In the genomic region with DNA sequence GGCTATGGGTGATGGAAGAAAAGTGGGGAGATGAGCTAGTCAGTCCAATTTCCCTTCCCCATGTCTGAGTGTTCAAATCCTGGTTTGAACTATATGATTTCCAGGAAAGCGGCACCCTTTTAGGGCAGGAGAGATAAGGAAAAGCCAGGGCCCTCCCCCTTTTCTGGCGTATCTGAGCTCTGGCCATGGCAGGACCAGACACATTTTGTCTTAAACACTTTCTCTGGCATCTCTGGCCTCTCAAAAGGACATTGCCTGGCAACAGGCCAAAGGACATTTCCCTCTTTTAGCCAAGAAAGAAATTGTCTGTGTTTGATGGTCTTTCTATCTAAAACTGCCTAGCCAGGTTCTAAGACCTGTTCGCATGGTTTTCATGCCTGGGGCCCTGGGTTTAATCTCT, we compare ENCODE assay signal across 29 mouse cellular contexts.
DNase-seq lines count a peak whose midpoint lies in the region; ATAC-seq and TF ChIP-seq lines count a peak whose summit lies in the region.
"Had no signal": no experiment of that assay in that cellular context is flagged by ENCODE, and none has a peak within 500 bp of the region (broad histone marks: within the 10 kb centered on the region; RNA-seq: fewer than 3 reads in every experiment).

No protein-coding gene starts in this region.

- no peaks in the 10 kb centered on the region for H3K9me3 ChIP-seq in lung, embryonic 14.5 days (ENCODE audit: low read depth, low read length)
- H3K9me3 ChIP-seq: embryonic facial prominence, embryonic 10.5 days; embryonic facial prominence, embryonic 15.5 days; forebrain, embryonic 13.5 days; hindbrain, embryonic 12.5 days; liver, embryonic 12.5 days; midbrain, embryonic 12.5 days; neural tube, embryonic 12.5 days had no signal

- intact Hi-C loops in heart, postnatal 36 days (cut with DNase I): no loop called here

- peak; percentile 89 for ATAC-seq in lung, embryonic 14.5 days (ENCODE audit: insufficient read depth)
- ATAC-seq: CD4-positive, CD25-positive, alpha-beta regulatory T cell, adult 4 months; forebrain, embryonic 13.5 days; intestine, embryonic 16.5 days; liver, embryonic 12.5 days; liver, postnatal 0 days had no signal

- H3K4me1 ChIP-seq in lung, embryonic 14.5 days (ENCODE audit: insufficient read depth): no peaks in the 10 kb centered on the region
- H3K4me1 ChIP-seq: embryonic facial prominence, embryonic 10.5 days; embryonic facial prominence, embryonic 15.5 days; forebrain, embryonic 13.5 days; hindbrain, embryonic 12.5 days; liver, embryonic 12.5 days; megakaryocyte, embryonic 14.5 days; midbrain, embryonic 12.5 days had no signal

- WGBS in lung, embryonic 14.5 days: 23% methylated on average over 3 of the region's 3 CpGs

- no peaks in the 10 kb centered on the region for H3K27me3 ChIP-seq in lung, embryonic 14.5 days (ENCODE audit: insufficient read depth, low read length)
- H3K27me3 ChIP-seq: embryonic facial prominence, embryonic 15.5 days; forebrain, embryonic 13.5 days; hindbrain, embryonic 12.5 days; liver, embryonic 12.5 days; megakaryocyte, embryonic 14.5 days; midbrain, embryonic 12.5 days; neural tube, embryonic 12.5 days had no signal

- no peaks in the 10 kb centered on the region for H3K36me3 ChIP-seq in lung, embryonic 14.5 days (ENCODE audit: insufficient read depth)
- H3K36me3 ChIP-seq: embryonic facial prominence, embryonic 10.5 days; embryonic facial prominence, embryonic 15.5 days; hindbrain, embryonic 12.5 days; liver, embryonic 12.5 days; midbrain, embryonic 12.5 days; neural tube, embryonic 12.5 days had no signal

- no peak overlapping the region for H3K27ac ChIP-seq in lung, embryonic 14.5 days (ENCODE audit: low read depth)
- H3K27ac ChIP-seq: embryonic facial prominence, embryonic 10.5 days; embryonic facial prominence, embryonic 15.5 days; forebrain, embryonic 13.5 days; hindbrain, embryonic 12.5 days; layer of hippocampus, adult 2 months; liver, embryonic 12.5 days; midbrain, embryonic 12.5 days; neural tube, embryonic 12.5 days had no signal

- no peak overlapping the region for H3K9ac ChIP-seq in lung, embryonic 14.5 days
- H3K9ac ChIP-seq: embryonic facial prominence, embryonic 15.5 days; forebrain, embryonic 13.5 days; hindbrain, embryonic 12.5 days; liver, embryonic 12.5 days; liver, postnatal 0 days; midbrain, embryonic 12.5 days; neural tube, embryonic 12.5 days had no signal

- no peak overlapping the region for H3K4me3 ChIP-seq in lung, embryonic 14.5 days (ENCODE audit: low read depth, low read length)
- H3K4me3 ChIP-seq: embryonic facial prominence, embryonic 10.5 days; embryonic facial prominence, embryonic 15.5 days; forebrain, embryonic 13.5 days; hindbrain, embryonic 12.5 days; layer of hippocampus, adult 2 months; liver, embryonic 12.5 days; megakaryocyte, embryonic 14.5 days; midbrain, embryonic 12.5 days; myocyte; neural tube, embryonic 12.5 days had no signal

- peak; percentile 38 to 50 for DNase-seq in cerebellum, postnatal 14 days
- no peak for DNase-seq in cerebellum, adult 8-10 months
- peak; percentile 90 for DNase-seq in lung, embryonic 14.5 days
- DNase-seq in lung, postnatal 25 days (ENCODE audit: low spot score): no peak
- peak; percentile 65 for DNase-seq in lung, postnatal 10 days
- DNase-seq in lung, postnatal 4 days: peak; percentile 41 to 43
- DNase-seq in heart, postnatal 36 days: no peak
- DNase-seq: adrenal gland, postnatal 14 days; gastrocnemius, postnatal 10 days; heart, postnatal 14 days; kidney, adult 8-10 months; kidney, postnatal 36 days; liver, postnatal 0 days; right cerebral cortex, adult 18-20 months; spleen, adult 18-20 months; thymus, adult 2 months; thymus, postnatal 36 days had no signal

- TF ChIP-seq CTCF in lung, embryonic 14.5 days (IDR thresholded peaks at IDR 0.05; ENCODE audit: low read depth): no peak

- no peak overlapping the region for H3K4me2 ChIP-seq in lung, embryonic 14.5 days
- H3K4me2 ChIP-seq: embryonic facial prominence, embryonic 15.5 days; forebrain, embryonic 13.5 days; hindbrain, embryonic 12.5 days; liver, embryonic 12.5 days; midbrain, embryonic 12.5 days; neural tube, embryonic 12.5 days had no signal

Comparison
In these comparisons a context has a peak if more than half of its experiments do, and no peak if none do; other contexts are left out.
1. DNase-seq: peak in cerebellum, postnatal 14 days (2 of 2), lung, embryonic 14.5 days (single experiment), lung, postnatal 10 days (single experiment) and lung, postnatal 4 days (2 of 2); none in cerebellum, adult 8-10 months (single experiment), lung, postnatal 25 days (single experiment) and heart, postnatal 36 days (0 of 2).